Mouse (Mus musculus): ENCODE results near the gene Tiam2. TPM values are rescaled to one million over a fixed set of nuclear protein-coding genes. Genes with fewer than 3 reads are reported as not detected.
A peak's percentile ranks its signal among the peaks of the same experiment; 100 is the strongest.

The Tiam2 gene
- total RNA-seq, 2 experiments from 2014 or later = 1.4 to 2.3 TPM

GRCm38 (mm10) chr17:3442526-3443401 is 116.4 kb downstream of the Tiam2 start:
- intact Hi-C loops (cut with DNase I) = no loop called here
- no peak for DNase-seq

- DNase-seq = peak in 1 of 2 experiments; percentile 22
- intact Hi-C loops (cut with DNase I) = loop anchor here (1.0 to 5.0 kb wide), 2 partner anchors 159 to 172 kb away; no protein-coding TSS in a partner anchor
Measured at GRCm38 (mm10) chr17:3446191-3446950, 120.0 kb downstream of the Tiam2 start.

- DNase-seq = peak; percentile 61 to 77
Measured at GRCm38 (mm10) chr17:3448725-3449124, 122.4 kb downstream of the Tiam2 start.

GRCm38 (mm10) chr17:3451077-3451476 is 124.7 kb downstream of the Tiam2 start:
- DNase-seq = peak; percentile 52 to 68
- intact Hi-C loops (cut with DNase I) = no loop called here

More at GRCm38 (mm10) chr17:3448725-3449124, 122.4 kb downstream of the Tiam2 start:
- intact Hi-C loops (cut with DNase I) = loop anchor here (1.0 to 5.0 kb wide), 3 partner anchors 61 to 218 kb away; no protein-coding TSS in a partner anchor

GRCm38 (mm10) chr17:3452571-3453311 is 126.4 kb downstream of the Tiam2 start:
- intact Hi-C loops (cut with DNase I) = no loop called here
- DNase-seq = no peak

- intact Hi-C loops (cut with DNase I) = no loop called here
Measured at GRCm38 (mm10) chr17:3453946-3454345, 127.6 kb downstream of the Tiam2 start.

GRCm38 (mm10) chr17:3454850-3455249 is 128.5 kb downstream of the Tiam2 start:
- no peak for DNase-seq
- intact Hi-C loops (cut with DNase I) = no loop called here

More at GRCm38 (mm10) chr17:3453946-3454345, 127.6 kb downstream of the Tiam2 start:
- DNase-seq = no peak

GRCm38 (mm10) chr17:3457914-3458681 is 131.7 kb downstream of the Tiam2 start:
- intact Hi-C loops (cut with DNase I) = no loop called here

GRCm38 (mm10) chr17:3465861-3466260 is 139.5 kb downstream of the Tiam2 start:
- intact Hi-C loops (cut with DNase I) = no loop called here
- DNase-seq = no peak

More at GRCm38 (mm10) chr17:3457914-3458681, 131.7 kb downstream of the Tiam2 start:
- DNase-seq = no peak

GRCm38 (mm10) chr17:3466681-3467080 is 140.3 kb downstream of the Tiam2 start:
- no peak for DNase-seq
- intact Hi-C loops (cut with DNase I) = no loop called here

GRCm38 (mm10) chr17:3467636-3468324 is 141.4 kb downstream of the Tiam2 start:
- intact Hi-C loops (cut with DNase I) = no loop called here
- DNase-seq = no peak

- intact Hi-C loops (cut with DNase I) = no loop called here
- DNase-seq = no peak
Measured at GRCm38 (mm10) chr17:3472018-3472417, 145.6 kb downstream of the Tiam2 start.

- DNase-seq = no peak
- intact Hi-C loops (cut with DNase I) = no loop called here
Measured at GRCm38 (mm10) chr17:3476546-3476945, 150.2 kb downstream of the Tiam2 start.

- intact Hi-C loops (cut with DNase I) = no loop called here
- DNase-seq = no peak
Measured at GRCm38 (mm10) chr17:3481576-3482575, 155.5 kb downstream of the Tiam2 start.

GRCm38 (mm10) chr17:3483091-3483490 is 156.7 kb downstream of the Tiam2 start:
- intact Hi-C loops (cut with DNase I) = no loop called here
- no peak for DNase-seq

- intact Hi-C loops (cut with DNase I) = no loop called here
- no peak for DNase-seq
Measured at GRCm38 (mm10) chr17:3485851-3486250, 159.5 kb downstream of the Tiam2 start.

GRCm38 (mm10) chr17:3487211-3487610 is 160.8 kb downstream of the Tiam2 start:
- no peak for DNase-seq
- intact Hi-C loops (cut with DNase I) = no loop called here
